Mouse (Mus musculus): Measurements from ENCODE around the gene Gabrr3. TPM values are rescaled to one million over a fixed set of nuclear protein-coding genes. Genes with fewer than 3 reads are reported as not detected.
A peak's percentile ranks its signal among the peaks of the same experiment; 100 is the strongest.

Gene Gabrr3
- total RNA-seq, 2 experiments from 2014 or later: not detected

GRCm38 (mm10) chr16:59463973-59464372 is 56.8 kb downstream of the Gabrr3 start:
- DNase-seq (ENCODE audit: low spot score in 2 of 2): no peak

DNA sequence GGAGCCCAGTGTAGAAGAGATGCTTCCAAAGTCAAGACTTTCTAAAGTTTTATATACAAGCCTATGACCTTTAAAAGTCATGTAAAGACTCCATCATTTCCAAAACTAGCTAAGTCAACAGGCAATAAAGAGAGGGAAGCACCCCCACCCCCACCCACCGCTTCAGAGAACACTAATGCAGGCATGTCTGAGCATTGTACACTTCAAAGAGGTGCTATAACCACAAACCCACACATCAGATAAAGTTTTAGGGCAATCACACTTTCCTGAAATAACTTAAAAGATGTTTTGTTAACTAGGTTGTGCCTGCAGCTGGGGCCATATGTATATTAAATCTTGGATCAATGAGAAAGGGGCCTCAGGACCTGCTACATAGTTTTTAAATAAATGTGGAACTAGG is 62.7 kb downstream of the Gabrr3 start:
- DNase-seq (ENCODE audit: low spot score in 2 of 2): no peak

- peak; percentile 62 to 83 for DNase-seq (ENCODE audit: low spot score in 2 of 2)
Measured at GRCm38 (mm10) chr16:59471637-59472278, 64.6 kb downstream of the Gabrr3 start, which contains the start of gene Riox2. Gene Riox2, plus strand, starts transcription at chr16:59471775.

- no peak for DNase-seq (ENCODE audit: low spot score in 2 of 2)
Measured at GRCm38 (mm10) chr16:59472546-59472945, 65.4 kb downstream of the Gabrr3 start.

- DNase-seq (ENCODE audit: low spot score in 2 of 2): peak; percentile 46 to 61
Measured at GRCm38 (mm10) chr16:59474788-59475187, 67.7 kb downstream of the Gabrr3 start.

- no peak for DNase-seq (ENCODE audit: low spot score in 2 of 2)
Measured at GRCm38 (mm10) chr16:59477955-59478354, 70.8 kb downstream of the Gabrr3 start.

GRCm38 (mm10) chr16:59487239-59487638 is 80.1 kb downstream of the Gabrr3 start:
- no peak for DNase-seq (ENCODE audit: low spot score in 2 of 2)

- DNase-seq (ENCODE audit: low spot score in 2 of 2): no peak
Measured at GRCm38 (mm10) chr16:59487975-59488548, 80.9 kb downstream of the Gabrr3 start.

DNA sequence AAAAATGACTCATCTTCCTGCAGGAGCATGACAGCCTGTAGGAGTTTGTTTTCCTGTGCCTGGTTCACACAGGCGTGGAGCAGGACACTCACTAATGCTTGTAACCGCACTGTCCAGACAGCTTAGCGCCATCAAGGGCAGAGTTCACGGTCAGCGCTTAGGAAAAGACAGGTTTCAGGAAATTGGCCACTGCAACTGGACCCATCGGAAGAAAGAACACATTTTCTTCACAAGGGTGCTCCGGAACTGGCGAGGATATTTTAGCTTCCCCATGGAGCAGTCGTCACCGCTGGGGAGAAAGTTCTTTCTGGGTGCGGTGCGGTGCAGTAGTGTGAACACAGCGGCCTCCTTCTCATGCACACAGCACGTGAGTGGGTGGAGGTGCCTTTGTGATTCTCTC is 86.1 kb downstream of the Gabrr3 start:
- DNase-seq (ENCODE audit: low spot score in 2 of 2): no peak

- DNase-seq (ENCODE audit: low spot score in 2 of 2): no peak
Measured at GRCm38 (mm10) chr16:59497947-59498346, 90.8 kb downstream of the Gabrr3 start.

- DNase-seq (ENCODE audit: low spot score in 2 of 2): no peak
Measured at GRCm38 (mm10) chr16:59499180-59499579, 92.0 kb downstream of the Gabrr3 start.

- DNase-seq (ENCODE audit: low spot score in 2 of 2): no peak
Measured at GRCm38 (mm10) chr16:59509830-59510229, 102.7 kb downstream of the Gabrr3 start.

Other genes starting within 250 kb of the Gabrr3 start
- gene Olfr196, start 236.9 kb upstream of the Gabrr3 start, total RNA-seq (2021): not detected
- gene Olfr198, start 203.8 kb upstream of the Gabrr3 start, total RNA-seq (2021): not detected
- gene Olfr199, start 187.6 kb upstream of the Gabrr3 start, total RNA-seq (2021): not detected
- gene Olfr201, start 134.7 kb upstream of the Gabrr3 start, total RNA-seq (2021): not detected
- gene Olfr202, start 120.5 kb upstream of the Gabrr3 start, total RNA-seq (2021): not detected
- gene Olfr203, start 108.5 kb upstream of the Gabrr3 start, total RNA-seq (2021): not detected
- gene Olfr204, start 89.1 kb upstream of the Gabrr3 start, total RNA-seq (2021): under 1 TPM in 1 of 2 experiments, not detected in 1; 0.07 TPM
- gene Olfr205, start 76.2 kb upstream of the Gabrr3 start, total RNA-seq (2021): not detected
- gene Olfr206, start 58.1 kb upstream of the Gabrr3 start, total RNA-seq (2021): not detected
- gene Olfr209, start 43.3 kb upstream of the Gabrr3 start, total RNA-seq (2021): not detected
- 10 to 100 TPM; 10.1 to 12.9 TPM for gene Riox2, start 64.4 kb downstream of the Gabrr3 start, total RNA-seq (2021)
- gene Crybg3, start 193.6 kb downstream of the Gabrr3 start, total RNA-seq (2021): 1 to 10 TPM; 5.0 to 5.7 TPM
- gene Arl6, start 232.1 kb downstream of the Gabrr3 start, total RNA-seq (2021): 10 to 100 TPM; 22.9 to 24.4 TPM

Measured in layer of hippocampus, postnatal 14 days (tissue).